Mouse (Mus musculus) liver, embryonic 12.5 days (tissue): ENCODE results near the gene Slc39a3. TPM values are rescaled to one million over a fixed set of nuclear protein-coding genes. Genes with fewer than 3 reads are reported as not detected.
"Not testable (repeated sequence)": the region's sequence is repeated elsewhere in the genome, so short reads cannot be mapped to it uniquely, and the experiment has no call there.

ENCODE experiments used
- ATAC-seq: fragments of 200-750 bp; cut with Nextera tagmentation; 2 replicates; pipeline ENCODE4 v1.8.0; 2017; ENCODE audit warnings: moderate number of reproducible peaks, mild to moderate bottlenecking, moderate library complexity
- H3K27ac ChIP-seq: fragments of 300-500 bp; sonication (generic); 2 replicates; pipeline ENCODE4 v1.5.1; 2016; ENCODE audit warnings: mild to moderate bottlenecking
- H3K27me3 ChIP-seq: fragments of 300-500 bp; sonication (generic); replicated peaks from 2 replicates; pipeline ENCODE4 v1.6.1; 2016; ENCODE audit warnings: mild to moderate bottlenecking, moderate library complexity
- H3K36me3 ChIP-seq: fragments of 300-500 bp; sonication (generic); 2 replicates; pipeline ENCODE4 v1.6.1; 2016; ENCODE audit warnings: mild to moderate bottlenecking, moderate library complexity
- H3K4me1 ChIP-seq: fragments of 300-500 bp; sonication (generic); 2 replicates; pipeline ENCODE4 v1.6.1; 2016
- H3K4me2 ChIP-seq: fragments of 300-500 bp; sonication (generic); 2 replicates; pipeline ENCODE4 v1.6.1; 2016; ENCODE audit warnings: mild to moderate bottlenecking, moderate library complexity
- H3K4me3 ChIP-seq: fragments of 300-500 bp; sonication (generic); 2 replicates; pipeline ENCODE4 v1.5.1; 2016; ENCODE audit warnings: mild to moderate bottlenecking, moderate library complexity
- H3K9ac ChIP-seq: fragments of 300-500 bp; sonication (generic); 2 replicates; pipeline ENCODE4 v1.6.1; 2016; ENCODE audit warnings: mild to moderate bottlenecking, moderate library complexity
- H3K9me3 ChIP-seq: fragments of 300-500 bp; sonication (generic); replicated peaks from 2 replicates; pipeline ENCODE4 v1.6.1; 2016; ENCODE audit warnings: mild to moderate bottlenecking, moderate library complexity
- WGBS: fragments of 180-500 bp; shearing (Covaris S2); methylation state at CpG from one replicate; pipeline ENCODE4 v1.1.7; 2016; ENCODE audit not compliant: insufficient replicate concordance; 5-methylcytosine and 5-hydroxymethylcytosine counted together
- polyA plus RNA-seq: library from polyadenylated mRNA; unstranded; fragments of >200 nt; fragmentation: Nextera tagmentation; extraction: Ambion mirVana; gene quantifications from 2 replicates; pipeline ENCODE4 v1.2.1, GENCODE M21; 2016

Slc39a3 gene
- 7.1 and 7.9 TPM in 2 replicates for polyA plus RNA-seq

DNA sequence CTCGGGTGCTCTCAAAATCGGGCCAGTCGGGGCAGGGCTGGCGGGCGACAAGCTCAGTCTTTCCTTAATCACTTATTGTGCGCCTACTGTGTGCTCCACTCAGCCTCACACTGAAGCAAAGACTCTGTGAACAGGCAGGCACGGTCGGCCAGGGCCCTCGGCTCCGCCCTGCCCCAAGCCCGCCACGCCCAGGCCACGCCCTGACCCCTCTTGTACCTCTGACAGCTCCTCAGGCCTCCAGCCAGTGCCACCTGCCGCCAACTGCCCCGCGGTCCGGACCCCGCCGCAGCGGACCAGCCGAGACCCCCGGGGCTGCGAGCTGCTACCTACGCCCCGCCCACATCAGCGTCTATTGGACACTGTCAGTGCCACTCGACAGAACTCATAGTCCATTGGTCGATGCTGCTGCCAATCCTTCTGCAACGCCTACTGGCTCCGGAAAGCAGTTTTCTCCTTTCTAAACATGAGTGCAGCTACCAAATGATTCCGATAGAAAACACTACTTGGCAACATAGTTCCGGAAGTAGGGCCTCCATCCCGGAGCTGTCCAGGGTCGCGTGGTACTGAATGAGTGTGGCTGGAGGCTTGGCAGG lies at the start of gene Slc39a3:
TSS of gene Slc39a3 (minus strand) at position 439 of the 593 bp plus-strand sequence.
- H3K27ac ChIP-seq: peak within 1 kb of the TSS; percentile 82

DNA sequence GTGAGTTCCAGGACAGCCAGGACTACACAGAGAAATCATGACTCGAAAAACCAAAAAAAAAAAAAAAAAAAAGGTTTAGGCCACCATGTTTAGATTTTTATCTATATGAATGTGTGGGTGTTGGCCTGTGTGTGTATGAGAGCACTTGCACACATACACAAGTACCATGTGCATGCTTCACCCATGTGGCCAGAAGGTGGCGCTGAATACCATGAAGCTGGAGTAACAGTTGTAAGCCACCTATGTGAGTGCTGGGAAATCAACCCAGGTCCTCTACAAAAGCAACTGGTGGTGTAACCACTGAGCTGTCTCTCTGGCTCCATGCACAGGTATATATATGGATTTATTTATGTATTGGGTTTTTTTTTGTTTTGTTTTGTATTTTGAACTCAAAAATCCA lies 49.8 kb upstream of the Slc39a3 start:
- Histone ChIP-seq H3K4me1 (peaks cover 29% of the 10 kb centered on the region), H3K9me3 (peaks cover 3% of the 10 kb centered on the region; the same call in 1 of the 2 replicates), H3K36me3 (peaks cover 34% of the 10 kb centered on the region), H3K4me2 (no peak overlapping the region), H3K27me3 (0 out of 2 replicates have a peak, but pooled peaks cover 3% of the 10 kb centered on the region), H3K9ac (no peak overlapping the region), H3K27ac (no peak overlapping the region), H3K4me3 (no peak overlapping the region)
- WGBS: 39% methylated on average over 2 of the region's 2 CpGs
- no peak for ATAC-seq

More for the DNA sequence above, at the start of gene Slc39a3:
- peaks cover 20% of the 10 kb centered on the region for H3K4me1 ChIP-seq
- peaks cover 11% of the 10 kb centered on the region for H3K36me3 ChIP-seq
- no peaks in the 10 kb centered on the region for H3K27me3 ChIP-seq
- H3K4me2 ChIP-seq: peak within 1 kb of the TSS; percentile 77
- under 1% methylated on average over 35 of the region's 35 CpGs for WGBS
- ATAC-seq: peak; percentile 97
- no peaks in the 10 kb centered on the region for H3K9me3 ChIP-seq
- H3K9ac ChIP-seq: peak within 1 kb of the TSS; percentile 77
- peak within 1 kb of the TSS; percentile 81 for H3K4me3 ChIP-seq

DNA sequence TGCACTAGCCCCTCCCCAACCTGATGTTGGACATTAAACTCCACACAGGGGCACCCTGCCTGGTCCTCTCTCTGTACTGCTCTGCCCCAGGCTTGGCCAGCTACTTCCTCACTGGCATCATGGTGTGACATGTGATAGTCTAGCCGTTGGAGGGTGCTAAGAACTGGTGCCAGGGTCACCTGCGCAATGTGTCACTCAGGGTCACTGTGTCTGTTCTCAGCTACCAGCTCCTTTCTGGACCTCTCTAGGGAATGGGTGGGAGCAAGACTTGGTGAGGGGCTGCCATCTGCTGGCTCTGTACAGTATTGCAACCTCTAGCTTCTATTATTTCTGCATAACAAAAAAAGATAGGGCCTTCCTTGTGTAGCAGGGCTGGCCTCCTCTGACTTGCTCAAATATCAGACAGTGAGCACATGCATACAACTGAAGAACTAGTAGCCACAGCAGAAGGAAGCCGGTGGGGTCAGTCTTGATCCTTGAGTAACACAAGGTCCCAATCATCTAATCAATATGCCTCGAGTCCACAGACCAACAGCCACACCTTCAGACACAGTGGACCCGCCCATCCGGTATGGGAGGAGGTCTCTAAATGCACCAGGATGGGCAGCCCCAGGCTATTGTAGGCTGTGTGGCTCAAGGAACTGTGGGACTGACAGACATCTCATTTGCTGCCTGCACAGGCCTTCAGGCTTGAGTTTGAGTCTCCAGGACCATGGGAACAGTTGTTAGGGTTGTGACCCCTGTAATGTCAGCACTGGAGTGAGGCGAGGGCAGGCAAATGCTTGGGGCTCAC lies 45.1 kb upstream of the Slc39a3 start:
- Histone ChIP-seq H3K4me1 (peaks cover 10% of the 10 kb centered on the region), H3K36me3 (peaks cover 62% of the 10 kb centered on the region), H3K4me2 (no peak overlapping the region), H3K4me3 (no peak overlapping the region), H3K9ac (no peak overlapping the region), H3K9me3 (peaks cover 3% of the 10 kb centered on the region; the same call in 1 of the 2 replicates), H3K27ac (0 out of 2 replicates have a peak overlapping the region, but pooled peaks have one; percentile 7), H3K27me3 (no peaks in the 10 kb centered on the region)
- ATAC-seq: peak; percentile 48
- whole genome bisulfite sequencing: 58% methylated on average over 7 of the region's 7 CpGs

DNA sequence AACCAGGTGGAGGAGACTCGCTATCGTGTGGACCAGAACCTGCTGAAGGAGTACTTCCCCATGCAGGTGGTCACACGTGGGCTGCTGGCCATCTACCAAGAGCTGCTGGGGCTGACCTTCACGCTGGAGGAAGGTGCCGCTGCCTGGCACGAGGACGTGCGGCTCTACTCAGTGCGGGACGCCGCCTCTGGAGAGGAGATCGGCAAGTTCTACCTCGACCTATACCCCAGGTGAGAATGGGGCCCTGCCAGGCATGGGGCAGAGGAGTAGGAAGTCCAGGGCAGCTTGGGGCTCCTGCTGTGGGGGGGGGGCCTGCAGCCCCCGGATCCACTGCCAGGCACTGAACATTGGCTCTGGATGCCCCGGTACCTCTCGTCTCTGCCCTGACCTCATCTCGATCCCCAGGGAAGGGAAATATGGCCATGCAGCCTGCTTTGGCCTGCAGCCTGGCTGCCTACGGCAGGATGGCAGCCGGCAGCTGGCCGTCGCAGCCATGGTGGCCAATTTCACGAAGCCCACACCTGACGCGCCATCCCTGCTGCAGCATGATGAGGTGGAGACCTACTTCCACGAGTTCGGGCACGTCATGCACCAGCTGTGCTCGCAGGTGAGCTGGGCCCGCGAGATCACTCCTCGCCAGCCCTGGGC lies 42.9 kb upstream of the Slc39a3 start:
- Histone ChIP-seq H3K36me3 (peaks cover 77% of the 10 kb centered on the region), H3K9me3 (no peaks in the 10 kb centered on the region), H3K4me3 (no peak overlapping the region), H3K4me2 (no peak overlapping the region), H3K27ac (no peak overlapping the region), H3K9ac (no peak overlapping the region), H3K4me1 (peaks cover 10% of the 10 kb centered on the region), H3K27me3 (no peaks in the 10 kb centered on the region)
- ATAC-seq: no peak
- 87% methylated on average over 31 of the region's 31 CpGs for WGBS

DNA sequence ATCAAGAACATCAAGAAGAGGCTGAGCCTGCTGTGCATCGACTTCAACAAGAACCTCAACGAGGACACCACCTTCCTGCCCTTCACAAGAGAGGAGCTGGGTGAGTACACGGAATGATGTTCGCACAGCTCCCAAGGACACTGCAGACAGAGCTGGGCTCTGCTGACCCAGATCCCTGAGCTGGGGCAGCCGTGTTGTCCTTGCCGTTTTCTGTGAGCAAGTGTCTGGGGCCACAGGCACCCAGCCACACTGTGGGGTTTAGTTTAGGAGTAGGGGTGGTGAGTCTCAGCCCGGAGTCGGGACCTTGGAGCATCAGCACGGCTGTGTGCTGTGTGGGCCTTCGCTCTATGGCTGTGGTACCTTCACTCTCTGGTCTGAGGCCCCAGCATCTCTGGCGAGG lies 40.7 kb upstream of the Slc39a3 start:
- H3K27me3 ChIP-seq: no peaks in the 10 kb centered on the region
- ATAC-seq: no peak
- no peak overlapping the region for H3K4me3 ChIP-seq
- no peak overlapping the region for H3K4me2 ChIP-seq
- no peaks in the 10 kb centered on the region for H3K9me3 ChIP-seq
- no peak overlapping the region for H3K9ac ChIP-seq
- WGBS: 81% methylated on average over 11 of the region's 11 CpGs
- H3K4me1 ChIP-seq: peaks cover 10% of the 10 kb centered on the region
- no peak overlapping the region for H3K27ac ChIP-seq
- peaks cover 96% of the 10 kb centered on the region for H3K36me3 ChIP-seq

DNA sequence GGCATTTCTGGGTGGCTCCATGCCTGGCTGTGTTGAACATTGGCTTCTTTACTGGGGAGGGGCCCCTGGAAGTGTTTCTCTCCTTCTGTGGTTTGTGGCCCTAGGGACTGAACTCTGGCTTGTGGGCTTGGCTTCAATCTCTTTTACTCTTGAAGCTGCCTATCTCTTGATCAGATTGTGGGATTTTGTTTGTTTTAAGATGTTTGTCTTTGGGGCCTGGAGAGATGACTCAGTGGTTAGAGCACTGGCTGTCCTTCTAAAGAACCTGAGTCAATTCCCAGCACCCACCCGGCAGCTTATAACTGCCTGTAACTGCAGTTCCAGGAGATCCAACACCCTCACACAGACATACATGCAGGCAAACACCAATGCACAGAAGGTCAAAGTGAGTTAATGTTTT lies 39.1 kb upstream of the Slc39a3 start:
- Histone ChIP-seq H3K9ac (no peak overlapping the region), H3K4me3 (no peak overlapping the region), H3K9me3 (no peaks in the 10 kb centered on the region), H3K27me3 (no peaks in the 10 kb centered on the region), H3K4me2 (no peak overlapping the region), H3K27ac (no peak overlapping the region), H3K36me3 (peaks cover 97% of the 10 kb centered on the region), H3K4me1 (peaks cover 6% of the 10 kb centered on the region; the same call in 1 of the 2 replicates)
- ATAC-seq: no peak
- 75% methylated on average over 1 of the region's 1 CpGs for WGBS

DNA sequence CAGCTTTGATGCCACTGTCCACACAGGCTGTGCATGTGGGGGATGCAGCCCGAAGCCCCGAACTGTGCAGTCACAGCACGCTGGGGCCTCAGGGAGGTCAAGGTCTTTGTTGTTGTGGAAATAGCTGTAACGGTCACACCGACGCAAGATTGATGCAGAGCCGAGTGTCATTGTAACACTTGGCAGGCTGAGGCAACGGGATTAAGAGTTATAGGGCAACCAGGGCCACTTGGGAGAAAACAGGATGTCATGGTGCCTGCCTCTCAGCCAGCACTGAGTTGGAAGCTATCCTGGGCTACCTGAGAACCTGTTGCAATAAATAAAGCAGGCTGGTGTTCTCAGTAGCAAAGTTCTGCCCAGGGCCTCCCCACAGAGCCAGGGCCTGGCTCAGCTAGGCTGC lies 38.5 kb upstream of the Slc39a3 start:
- H3K9ac ChIP-seq: no peak overlapping the region
- no peak for ATAC-seq
- no peaks in the 10 kb centered on the region for H3K9me3 ChIP-seq
- H3K4me1 ChIP-seq: peaks cover 12% of the 10 kb centered on the region
- H3K4me3 ChIP-seq: no peak overlapping the region
- H3K27ac ChIP-seq: no peak overlapping the region
- peaks cover 91% of the 10 kb centered on the region for H3K36me3 ChIP-seq
- H3K4me2 ChIP-seq: no peak overlapping the region
- WGBS: 75% methylated on average over 8 of the region's 8 CpGs
- no peaks in the 10 kb centered on the region for H3K27me3 ChIP-seq

DNA sequence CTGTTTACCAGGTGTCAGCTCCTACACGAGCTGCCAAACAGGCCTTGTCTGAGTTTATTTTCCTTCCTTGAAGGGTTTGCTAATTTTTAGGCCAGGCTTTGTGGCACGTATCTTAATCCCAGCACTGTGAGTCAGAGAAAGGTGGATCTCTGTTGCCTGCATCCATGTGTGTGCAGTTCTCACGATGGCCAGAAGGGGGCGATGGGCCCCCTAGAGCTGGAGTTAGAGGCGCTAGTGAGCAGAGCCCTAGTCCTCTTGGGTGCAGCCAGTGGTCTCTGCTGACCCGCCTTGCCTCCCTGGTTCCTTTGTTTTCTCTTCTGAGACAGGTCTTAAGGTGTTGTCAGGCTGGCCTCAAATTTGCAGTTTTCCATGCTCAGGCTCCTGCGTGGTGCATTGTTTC lies 36.2 kb upstream of the Slc39a3 start:
- H3K9ac ChIP-seq: no peak overlapping the region
- peaks cover 27% of the 10 kb centered on the region for H3K4me1 ChIP-seq
- H3K9me3 ChIP-seq: no peaks in the 10 kb centered on the region
- H3K36me3 ChIP-seq: peaks cover 68% of the 10 kb centered on the region
- no peak overlapping the region for H3K4me2 ChIP-seq
- no peak overlapping the region for H3K27ac ChIP-seq
- WGBS: 56% methylated on average over 7 of the region's 7 CpGs
- no peak overlapping the region for H3K4me3 ChIP-seq
- H3K27me3 ChIP-seq: 0 out of 2 replicates have a peak, but pooled peaks cover 2% of the 10 kb centered on the region
- no peak for ATAC-seq

DNA sequence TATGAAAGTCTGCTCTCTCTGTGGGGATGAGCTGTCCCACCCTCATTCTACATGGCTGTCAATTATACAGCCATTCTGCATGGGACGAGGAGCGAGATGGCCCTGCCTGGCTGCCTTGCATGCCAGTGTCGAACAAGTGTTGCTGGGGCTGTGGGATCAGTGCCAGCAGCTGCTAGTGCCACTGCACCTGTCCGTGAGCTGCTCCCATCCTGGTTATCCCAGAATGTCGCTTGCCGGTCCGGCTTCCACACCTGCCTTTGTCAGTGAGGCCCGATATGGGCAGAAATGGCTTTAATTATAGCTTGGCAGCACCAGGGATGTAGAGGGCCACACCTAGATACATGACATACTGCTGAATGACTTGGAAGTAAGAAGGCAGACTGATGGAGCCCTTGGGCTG lies 35.1 kb upstream of the Slc39a3 start:
- Histone ChIP-seq H3K9me3 (no peaks in the 10 kb centered on the region), H3K4me3 (no peak overlapping the region), H3K9ac (no peak overlapping the region), H3K4me1 (peaks cover 27% of the 10 kb centered on the region), H3K36me3 (peaks cover 56% of the 10 kb centered on the region), H3K4me2 (no peak overlapping the region), H3K27me3 (0 out of 2 replicates have a peak, but pooled peaks cover 7% of the 10 kb centered on the region), H3K27ac (no peak overlapping the region)
- 89% methylated on average over 8 of the region's 8 CpGs for WGBS
- ATAC-seq: no peak

DNA sequence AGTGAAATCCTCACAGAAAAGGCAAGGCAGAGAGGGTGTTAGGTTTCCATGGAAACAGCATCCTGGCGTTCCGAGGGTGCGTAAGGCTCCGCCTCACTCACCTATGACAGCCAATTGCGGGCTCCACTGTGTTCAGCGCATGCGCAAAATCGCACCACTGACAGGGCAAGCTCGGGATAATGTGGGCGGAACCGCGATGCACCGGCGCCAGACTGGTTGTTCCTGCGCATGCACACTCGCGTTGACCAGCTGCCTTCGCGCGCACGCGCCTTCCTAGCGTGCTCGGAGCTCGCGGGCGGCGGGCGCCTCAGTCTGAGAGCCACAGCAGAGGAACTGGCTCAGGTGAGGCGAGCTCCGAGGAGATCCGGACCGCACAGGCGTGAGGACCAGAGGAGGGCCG lies 32.6 kb upstream of the Slc39a3 start, which contains the start of gene Thop1:
TSS of gene Thop1 (plus strand) at position 200 of the 400 bp plus-strand sequence.
- H3K27ac ChIP-seq: peak within 1 kb of the TSS; percentile 66
- peaks cover 7% of the 10 kb centered on the region; the same call in 1 of the 2 replicates for H3K27me3 ChIP-seq
- ATAC-seq: peak; percentile 93
- peak within 1 kb of the TSS; percentile 72 for H3K4me3 ChIP-seq
- peak within 1 kb of the TSS; percentile 81 for H3K9ac ChIP-seq
- H3K9me3 ChIP-seq: no peaks in the 10 kb centered on the region
- peaks cover 27% of the 10 kb centered on the region for H3K4me1 ChIP-seq
- peak within 1 kb of the TSS; percentile 91 for H3K4me2 ChIP-seq
- peaks cover 35% of the 10 kb centered on the region for H3K36me3 ChIP-seq
- WGBS: under 1% methylated on average over 35 of the region's 35 CpGs

DNA sequence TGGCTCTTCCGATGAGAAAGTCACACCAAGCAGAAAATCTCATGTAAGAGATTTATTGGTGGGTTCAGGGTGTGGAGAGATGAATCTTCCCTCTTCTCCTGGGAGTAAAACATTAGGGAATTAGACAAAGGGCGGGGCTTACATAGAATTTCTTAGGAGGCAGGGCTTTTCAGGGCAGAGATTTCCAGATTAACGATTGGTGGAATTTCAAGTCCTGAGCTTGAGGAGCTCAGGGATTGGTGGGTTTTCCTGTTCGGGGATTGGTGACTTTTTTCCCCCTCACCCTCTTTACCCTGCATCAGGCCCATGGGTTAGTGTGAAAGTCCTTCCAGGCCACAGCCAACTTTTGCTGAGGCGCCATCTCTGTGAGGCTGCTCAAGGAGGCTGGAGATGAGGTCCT lies 31.5 kb upstream of the Slc39a3 start:
- Histone ChIP-seq H3K27ac (no peak overlapping the region), H3K9ac (no peak overlapping the region), H3K4me3 (no peak overlapping the region), H3K4me1 (peaks cover 27% of the 10 kb centered on the region), H3K27me3 (peaks cover 7% of the 10 kb centered on the region; the same call in 1 of the 2 replicates), H3K36me3 (peaks cover 23% of the 10 kb centered on the region), H3K9me3 (no peaks in the 10 kb centered on the region), H3K4me2 (no peak overlapping the region)
- 56% methylated on average over 5 of the region's 5 CpGs for WGBS
- no peak for ATAC-seq

DNA sequence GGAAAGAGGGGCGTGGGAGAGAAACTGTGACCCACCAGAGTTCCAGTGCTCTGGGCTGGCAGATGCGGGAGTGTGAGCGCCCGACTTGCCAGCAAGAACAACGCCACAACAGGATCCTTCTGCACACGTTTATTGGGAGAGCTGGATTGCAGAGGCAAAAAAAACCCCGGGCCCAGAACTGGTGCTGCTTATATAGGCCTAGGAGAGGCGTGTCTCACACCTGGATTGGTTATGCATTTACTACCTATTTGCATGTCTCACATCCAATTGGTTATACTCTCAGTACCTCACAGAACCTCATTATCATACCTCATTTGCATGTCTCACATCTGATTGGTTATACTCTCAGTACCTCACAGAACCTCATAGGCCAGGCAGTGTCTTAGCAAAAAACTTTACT lies 27.3 kb upstream of the Slc39a3 start:
- H3K4me3 ChIP-seq, H3K27me3 ChIP-seq, H3K27ac ChIP-seq, ATAC-seq, H3K36me3 ChIP-seq, H3K4me1 ChIP-seq, H3K9ac ChIP-seq, H3K4me2 ChIP-seq, H3K9me3 ChIP-seq: not testable (repeated sequence)
- WGBS: 76% methylated on average over 8 of the region's 8 CpGs
